Mouse (Mus musculus): ENCODE results near the gene 1700057G04Rik. TPM values are rescaled to one million over a fixed set of nuclear protein-coding genes. Genes with fewer than 3 reads are reported as not detected.

1700057G04Rik gene
- polyA plus RNA-seq, 1 experiment from 2014 or later, result not detected

DNA sequence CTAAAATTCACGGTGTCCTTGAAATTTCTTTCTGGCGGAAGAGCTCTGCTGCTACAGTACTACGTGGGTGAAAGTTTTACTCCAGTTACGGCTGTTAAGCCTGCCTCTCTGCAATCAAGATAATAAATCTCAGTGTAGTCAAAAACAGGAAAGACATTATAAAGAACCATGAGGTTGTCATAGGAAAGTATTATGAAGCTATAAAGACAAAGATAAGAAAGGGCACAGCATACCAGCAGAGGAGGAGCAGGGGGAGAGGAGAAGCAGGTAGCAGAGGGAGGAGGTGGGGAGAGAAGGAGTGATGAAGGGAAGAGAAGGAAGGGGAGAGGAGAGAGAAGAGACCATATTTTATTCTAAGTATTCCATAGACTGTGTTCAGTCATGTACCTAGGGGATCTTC lies 64.7 kb downstream of the 1700057G04Rik start:
- H3K27ac ChIP-seq (ENCODE audit: low read length), result no peak overlapping the region
- no peaks in the 10 kb centered on the region for H3K27me3 ChIP-seq (replicated peaks; ENCODE audit: control insufficient read depth, insufficient read depth, low read length)
- ATAC-seq, result no peak
- no peaks in the 10 kb centered on the region for H3K36me3 ChIP-seq (ENCODE audit: control insufficient read depth, insufficient read depth)
- H3K4me2 ChIP-seq (ENCODE audit: low read length), result no peak overlapping the region
- no peaks in the 10 kb centered on the region for H3K4me1 ChIP-seq (replicated peaks; ENCODE audit: control insufficient read depth, insufficient read depth, low read length)
- no peak overlapping the region for H3K4me3 ChIP-seq (replicated peaks; ENCODE audit: low read length)
- no peaks in the 10 kb centered on the region for H3K9me3 ChIP-seq (ENCODE audit: control insufficient read depth, low read length)
- WGBS, result 90% methylated on average over 4 of the region's 4 CpGs
- H3K9ac ChIP-seq (replicated peaks; ENCODE audit: low read depth, low read length), result no peak overlapping the region

DNA sequence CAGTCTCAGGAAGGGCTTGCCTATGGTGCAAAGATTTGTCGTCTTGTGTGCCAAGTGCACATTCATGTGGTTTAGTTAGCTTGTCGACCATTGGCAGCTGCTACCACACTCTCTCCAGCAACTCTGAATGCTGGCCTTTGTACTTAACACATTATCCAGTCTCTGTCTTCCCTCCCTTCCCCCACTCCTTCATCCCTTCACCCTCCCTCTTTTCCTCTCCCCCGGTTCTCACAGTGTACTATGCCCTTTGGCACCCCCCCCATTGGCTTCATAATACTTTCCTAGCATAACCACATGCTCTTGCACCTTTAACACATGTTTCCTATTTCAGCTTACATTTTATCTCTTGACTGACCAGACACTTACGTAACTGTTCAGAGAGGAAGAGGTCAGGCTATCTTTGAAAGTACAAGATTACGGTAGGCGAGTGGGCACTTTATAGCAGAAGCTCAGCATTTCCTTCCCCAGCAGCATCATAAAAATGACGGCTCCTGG lies 65.6 kb downstream of the 1700057G04Rik start:
- no peaks in the 10 kb centered on the region for H3K4me1 ChIP-seq (replicated peaks; ENCODE audit: control insufficient read depth, insufficient read depth, low read length)
- H3K27ac ChIP-seq (ENCODE audit: low read length), result no peak overlapping the region
- peak; percentile 89 for ATAC-seq
- H3K4me2 ChIP-seq (ENCODE audit: low read length), result no peak overlapping the region
- H3K4me3 ChIP-seq (replicated peaks; ENCODE audit: low read length), result no peak overlapping the region
- H3K9ac ChIP-seq (replicated peaks; ENCODE audit: low read depth, low read length), result no peak overlapping the region
- H3K36me3 ChIP-seq (ENCODE audit: control insufficient read depth, insufficient read depth), result no peaks in the 10 kb centered on the region
- WGBS, result 59% methylated on average over 7 of the region's 7 CpGs
- no peaks in the 10 kb centered on the region for H3K9me3 ChIP-seq (ENCODE audit: control insufficient read depth, low read length)
- H3K27me3 ChIP-seq (replicated peaks; ENCODE audit: control insufficient read depth, insufficient read depth, low read length), result no peaks in the 10 kb centered on the region

DNA sequence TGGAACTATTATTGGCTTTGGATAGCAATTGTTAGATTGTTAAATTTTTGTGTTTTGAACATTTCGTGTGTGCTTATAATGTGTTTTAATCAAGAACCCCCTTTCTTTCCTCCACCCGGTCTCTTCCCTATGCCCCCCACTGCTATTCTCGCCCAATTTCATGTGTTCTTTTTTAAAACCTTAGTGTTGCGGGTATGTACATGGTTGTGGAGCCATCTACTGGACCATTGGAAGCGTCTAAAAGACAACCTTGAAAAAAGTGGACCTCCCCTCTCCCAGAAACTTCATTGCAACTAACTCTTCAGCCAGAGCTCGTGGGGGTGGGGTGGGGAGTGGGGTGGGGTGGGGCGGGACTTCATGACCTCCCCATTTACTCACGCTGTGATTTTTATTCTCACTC lies 66.2 kb downstream of the 1700057G04Rik start:
- Histone ChIP-seq H3K27me3 (replicated peaks; ENCODE audit: control insufficient read depth, insufficient read depth, low read length) (no peaks in the 10 kb centered on the region), H3K4me2 (ENCODE audit: low read length) (no peak overlapping the region), H3K36me3 (ENCODE audit: control insufficient read depth, insufficient read depth) (no peaks in the 10 kb centered on the region), H3K4me1 (replicated peaks; ENCODE audit: control insufficient read depth, insufficient read depth, low read length) (no peaks in the 10 kb centered on the region), H3K27ac (ENCODE audit: low read length) (no peak overlapping the region), H3K4me3 (replicated peaks; ENCODE audit: low read length) (no peak overlapping the region), H3K9ac (replicated peaks; ENCODE audit: low read depth, low read length) (no peak overlapping the region), H3K9me3 (ENCODE audit: control insufficient read depth, low read length) (no peaks in the 10 kb centered on the region)
- ATAC-seq, result no peak
- WGBS, result 61% methylated on average over 8 of the region's 8 CpGs

DNA sequence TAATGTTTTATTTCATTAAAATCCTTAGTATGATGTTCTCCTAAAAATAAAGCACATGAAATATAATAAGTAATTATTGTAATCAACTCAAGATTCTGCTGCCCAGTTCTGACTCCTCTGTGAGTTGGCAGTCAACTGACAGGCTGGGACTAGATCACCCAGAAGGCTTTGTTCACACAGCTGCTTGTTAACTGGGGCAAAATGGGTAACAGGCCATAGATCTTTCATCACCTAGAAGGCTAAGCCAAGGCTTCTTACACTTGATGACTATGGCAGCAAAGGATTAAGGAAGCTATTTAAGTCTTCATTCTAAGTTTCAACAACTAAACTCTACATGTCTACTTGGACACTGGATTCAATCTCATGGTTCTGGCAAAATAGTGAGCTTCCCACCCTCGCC lies 68.8 kb downstream of the 1700057G04Rik start:
- H3K4me2 ChIP-seq (ENCODE audit: low read length), result no peak overlapping the region
- no peaks in the 10 kb centered on the region for H3K4me1 ChIP-seq (replicated peaks; ENCODE audit: control insufficient read depth, insufficient read depth, low read length)
- no peak overlapping the region for H3K27ac ChIP-seq (ENCODE audit: low read length)
- no peaks in the 10 kb centered on the region for H3K27me3 ChIP-seq (replicated peaks; ENCODE audit: control insufficient read depth, insufficient read depth, low read length)
- H3K4me3 ChIP-seq (replicated peaks; ENCODE audit: low read length), result no peak overlapping the region
- ATAC-seq, result peak; percentile 59
- no peaks in the 10 kb centered on the region for H3K9me3 ChIP-seq (ENCODE audit: control insufficient read depth, low read length)
- H3K36me3 ChIP-seq (ENCODE audit: control insufficient read depth, insufficient read depth), result no peaks in the 10 kb centered on the region
- H3K9ac ChIP-seq (replicated peaks; ENCODE audit: low read depth, low read length), result no peak overlapping the region
- 67% methylated on average over 1 of the region's 1 CpGs for WGBS

DNA sequence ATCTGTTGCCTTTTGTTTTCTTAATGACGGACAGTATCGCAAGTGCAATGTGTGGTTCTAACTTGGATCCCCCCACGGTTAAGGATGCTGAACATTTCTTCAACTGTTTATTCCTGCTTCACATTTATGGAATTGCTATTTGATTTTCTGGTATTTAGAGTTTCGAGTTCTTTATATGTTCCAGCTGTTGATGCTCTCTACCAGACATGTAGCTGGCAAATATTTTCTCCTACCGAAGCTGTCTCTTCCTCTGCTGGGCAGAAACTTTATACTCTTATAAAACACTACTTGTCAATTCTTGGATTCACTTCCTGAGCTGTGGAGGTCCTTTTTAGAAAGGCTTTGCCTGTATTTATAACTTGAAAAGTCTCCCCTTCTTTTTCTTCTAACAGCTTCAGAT lies 70.1 kb downstream of the 1700057G04Rik start:
- ATAC-seq, result no peak
- no peak overlapping the region for H3K4me3 ChIP-seq (replicated peaks; ENCODE audit: low read length)

DNA sequence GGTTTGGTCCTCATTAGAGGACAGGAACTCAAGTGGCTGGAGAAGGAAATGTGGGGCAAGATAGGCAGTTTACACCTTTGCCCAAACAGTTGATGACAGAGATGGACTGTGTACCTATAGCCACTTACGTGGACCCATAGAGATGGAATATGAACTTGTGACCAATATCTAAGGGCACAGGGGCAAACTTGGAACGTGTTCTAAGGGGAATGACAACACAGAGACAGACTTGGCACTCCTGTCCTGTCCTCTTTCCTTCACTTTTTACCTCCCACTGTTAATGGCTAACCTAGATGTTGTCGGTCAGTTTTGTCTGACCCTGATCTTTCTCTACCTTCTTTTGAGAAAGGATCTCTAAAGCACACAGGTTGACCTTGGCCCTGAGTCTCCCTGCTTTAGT lies 74.2 kb downstream of the 1700057G04Rik start:
- no peaks in the 10 kb centered on the region for H3K9me3 ChIP-seq (ENCODE audit: control insufficient read depth, low read length)
- H3K4me2 ChIP-seq (ENCODE audit: low read length), result no peak overlapping the region
- H3K27me3 ChIP-seq (replicated peaks; ENCODE audit: control insufficient read depth, insufficient read depth, low read length), result no peaks in the 10 kb centered on the region
- H3K36me3 ChIP-seq (ENCODE audit: control insufficient read depth, insufficient read depth), result no peaks in the 10 kb centered on the region
- H3K4me3 ChIP-seq (replicated peaks; ENCODE audit: low read length), result no peak overlapping the region
- no peak overlapping the region for H3K27ac ChIP-seq (ENCODE audit: low read length)
- 88% methylated on average over 3 of the region's 3 CpGs for WGBS
- H3K9ac ChIP-seq (replicated peaks; ENCODE audit: low read depth, low read length), result no peak overlapping the region
- ATAC-seq, result no peak
- H3K4me1 ChIP-seq (replicated peaks; ENCODE audit: control insufficient read depth, insufficient read depth, low read length), result no peaks in the 10 kb centered on the region

More for the DNA sequence above, 70.1 kb downstream of the 1700057G04Rik start:
- no peak overlapping the region for H3K4me2 ChIP-seq (ENCODE audit: low read length)
- 89% methylated on average over 5 of the region's 5 CpGs for WGBS
- H3K9me3 ChIP-seq (ENCODE audit: control insufficient read depth, low read length), result no peaks in the 10 kb centered on the region
- H3K27ac ChIP-seq (ENCODE audit: low read length), result no peak overlapping the region
- H3K36me3 ChIP-seq (ENCODE audit: control insufficient read depth, insufficient read depth), result no peaks in the 10 kb centered on the region
- H3K9ac ChIP-seq (replicated peaks; ENCODE audit: low read depth, low read length), result no peak overlapping the region
- no peaks in the 10 kb centered on the region for H3K4me1 ChIP-seq (replicated peaks; ENCODE audit: control insufficient read depth, insufficient read depth, low read length)
- H3K27me3 ChIP-seq (replicated peaks; ENCODE audit: control insufficient read depth, insufficient read depth, low read length), result no peaks in the 10 kb centered on the region

DNA sequence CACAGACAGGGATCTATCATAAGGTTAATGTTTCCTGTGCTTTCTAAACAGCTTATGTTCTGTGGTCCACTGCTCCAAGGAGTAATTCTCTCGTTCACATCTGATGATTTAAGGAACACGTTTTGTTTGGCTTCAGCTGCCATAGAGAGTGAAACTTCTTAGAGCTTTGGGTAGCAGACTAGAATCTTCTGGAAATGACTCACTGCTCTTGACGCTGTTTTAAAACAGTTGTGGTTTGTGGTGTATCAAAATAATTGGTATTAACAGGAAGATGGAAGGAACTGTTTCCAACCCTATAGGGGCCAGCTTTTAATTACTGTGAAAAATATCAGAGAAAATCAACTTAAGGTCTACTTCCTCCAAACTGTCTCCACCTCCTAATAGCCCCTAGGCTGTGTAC lies 75.2 kb downstream of the 1700057G04Rik start:
- Histone ChIP-seq H3K9me3 (ENCODE audit: control insufficient read depth, low read length) (no peaks in the 10 kb centered on the region), H3K36me3 (ENCODE audit: control insufficient read depth, insufficient read depth) (no peaks in the 10 kb centered on the region), H3K4me1 (replicated peaks; ENCODE audit: control insufficient read depth, insufficient read depth, low read length) (no peaks in the 10 kb centered on the region), H3K27me3 (replicated peaks; ENCODE audit: control insufficient read depth, insufficient read depth, low read length) (no peaks in the 10 kb centered on the region), H3K4me2 (ENCODE audit: low read length) (no peak overlapping the region), H3K9ac (replicated peaks; ENCODE audit: low read depth, low read length) (no peak overlapping the region), H3K27ac (ENCODE audit: low read length) (no peak overlapping the region), H3K4me3 (replicated peaks; ENCODE audit: low read length) (no peak overlapping the region)
- ATAC-seq, result no peak
- WGBS, result 76% methylated on average over 3 of the region's 3 CpGs

DNA sequence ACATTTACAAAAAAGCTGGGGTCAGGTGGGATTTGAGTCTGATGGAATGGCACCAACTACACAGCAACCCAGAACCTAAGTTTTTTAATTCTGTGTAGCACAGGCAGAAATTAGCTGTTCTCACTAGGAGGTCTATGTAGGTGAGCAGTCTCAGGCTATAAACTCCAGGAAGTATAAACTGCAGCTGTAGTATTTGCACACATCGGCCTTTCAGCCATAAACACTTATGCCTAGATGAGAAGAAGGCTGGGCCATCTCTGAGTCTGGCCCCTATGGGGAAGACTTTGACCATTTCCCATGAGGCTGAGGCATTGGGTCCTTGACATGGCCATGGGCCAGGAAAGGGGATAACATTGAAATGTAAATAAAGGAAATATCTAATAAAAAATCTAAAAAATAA lies 76.7 kb downstream of the 1700057G04Rik start:
- no peak for ATAC-seq
- Histone ChIP-seq H3K9me3 (ENCODE audit: control insufficient read depth, low read length) (no peaks in the 10 kb centered on the region), H3K4me2 (ENCODE audit: low read length) (no peak overlapping the region), H3K36me3 (ENCODE audit: control insufficient read depth, insufficient read depth) (no peaks in the 10 kb centered on the region), H3K4me1 (replicated peaks; ENCODE audit: control insufficient read depth, insufficient read depth, low read length) (no peaks in the 10 kb centered on the region), H3K27me3 (replicated peaks; ENCODE audit: control insufficient read depth, insufficient read depth, low read length) (no peaks in the 10 kb centered on the region), H3K4me3 (replicated peaks; ENCODE audit: low read length) (no peak overlapping the region), H3K9ac (replicated peaks; ENCODE audit: low read depth, low read length) (no peak overlapping the region), H3K27ac (ENCODE audit: low read length) (no peak overlapping the region)
- 89% methylated on average over 1 of the region's 1 CpGs for WGBS

DNA sequence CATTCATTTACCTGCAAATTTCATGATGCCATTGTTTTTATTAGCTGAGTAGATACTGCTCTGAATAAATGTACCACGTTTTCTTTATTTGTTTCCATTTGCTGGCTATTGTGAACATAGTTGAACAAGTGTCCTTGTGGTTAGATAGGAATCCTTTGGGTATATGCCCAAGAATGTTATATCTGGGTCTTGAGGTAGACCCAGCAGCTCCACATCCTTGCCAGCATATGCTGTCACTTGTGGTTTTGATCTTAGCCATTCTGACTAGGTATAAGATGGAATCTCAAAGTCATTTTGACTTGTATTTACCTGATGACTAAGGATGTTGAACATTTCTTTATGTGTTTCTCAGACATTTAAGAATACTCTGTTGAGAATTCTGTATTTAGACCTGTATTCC lies 77.7 kb downstream of the 1700057G04Rik start:
- no peak for ATAC-seq
- 64% methylated on average over 1 of the region's 1 CpGs for WGBS

DNA sequence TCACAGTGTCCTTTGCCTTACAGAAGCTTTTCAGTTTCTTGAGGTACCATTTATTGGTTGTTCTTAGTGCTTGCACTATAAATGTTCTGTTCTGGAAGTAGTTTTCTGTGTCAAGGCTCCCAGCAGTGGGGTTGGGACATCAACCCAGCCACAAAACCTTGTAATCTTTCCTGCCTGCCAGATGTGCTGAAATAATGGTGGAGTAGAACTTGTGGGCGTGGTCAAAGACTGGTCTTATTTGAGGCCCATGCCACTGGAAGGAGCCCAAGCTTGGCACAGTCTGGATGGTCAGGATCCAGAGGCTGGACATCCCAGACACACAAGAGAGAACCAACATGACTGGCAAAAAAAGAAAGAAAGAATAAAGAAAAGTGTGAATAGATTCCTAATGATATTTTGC lies 78.2 kb downstream of the 1700057G04Rik start:
- 89% methylated on average over 1 of the region's 1 CpGs for WGBS
- no peaks in the 10 kb centered on the region for H3K9me3 ChIP-seq (ENCODE audit: control insufficient read depth, low read length)
- H3K36me3 ChIP-seq (ENCODE audit: control insufficient read depth, insufficient read depth), result no peaks in the 10 kb centered on the region
- no peak for ATAC-seq
- no peaks in the 10 kb centered on the region for H3K27me3 ChIP-seq (replicated peaks; ENCODE audit: control insufficient read depth, insufficient read depth, low read length)
- H3K27ac ChIP-seq (ENCODE audit: low read length), result no peak overlapping the region
- no peak overlapping the region for H3K4me2 ChIP-seq (ENCODE audit: low read length)
- no peak overlapping the region for H3K4me3 ChIP-seq (replicated peaks; ENCODE audit: low read length)
- no peaks in the 10 kb centered on the region for H3K4me1 ChIP-seq (replicated peaks; ENCODE audit: control insufficient read depth, insufficient read depth, low read length)
- no peak overlapping the region for H3K9ac ChIP-seq (replicated peaks; ENCODE audit: low read depth, low read length)

More for the DNA sequence above, 77.7 kb downstream of the 1700057G04Rik start:
- Histone ChIP-seq H3K27me3 (replicated peaks; ENCODE audit: control insufficient read depth, insufficient read depth, low read length) (no peaks in the 10 kb centered on the region), H3K36me3 (ENCODE audit: control insufficient read depth, insufficient read depth) (no peaks in the 10 kb centered on the region), H3K4me1 (replicated peaks; ENCODE audit: control insufficient read depth, insufficient read depth, low read length) (no peaks in the 10 kb centered on the region), H3K27ac (ENCODE audit: low read length) (no peak overlapping the region), H3K9me3 (ENCODE audit: control insufficient read depth, low read length) (no peaks in the 10 kb centered on the region), H3K4me3 (replicated peaks; ENCODE audit: low read length) (no peak overlapping the region), H3K4me2 (ENCODE audit: low read length) (no peak overlapping the region), H3K9ac (replicated peaks; ENCODE audit: low read depth, low read length) (no peak overlapping the region)

All from forebrain, embryonic 16.5 days (tissue).